Mouse (Mus musculus) testis, adult 2 months (tissue): ENCODE measurements around the gene Rab15.

Source experiments
- CTCF ChIP-seq: fragments of 200-500 bp; IDR thresholded peaks from 2 replicates; pipeline ENCODE4 v1.5.1; 2012; ENCODE audit warnings: low read depth, mild to moderate bottlenecking, inconsistent platforms, low read length, moderate library complexity; ENCODE audit not compliant: control insufficient read depth, insufficient read depth, insufficient replicate concordance
- POLR2A ChIP-seq: fragments of 200-500 bp; IDR thresholded peaks from 2 replicates; pipeline ENCODE4 v1.6.1; 2012; ENCODE audit warnings: low read depth, mild to moderate bottlenecking, inconsistent platforms, low read length, moderate library complexity; ENCODE audit not compliant: control insufficient read depth

DNA sequence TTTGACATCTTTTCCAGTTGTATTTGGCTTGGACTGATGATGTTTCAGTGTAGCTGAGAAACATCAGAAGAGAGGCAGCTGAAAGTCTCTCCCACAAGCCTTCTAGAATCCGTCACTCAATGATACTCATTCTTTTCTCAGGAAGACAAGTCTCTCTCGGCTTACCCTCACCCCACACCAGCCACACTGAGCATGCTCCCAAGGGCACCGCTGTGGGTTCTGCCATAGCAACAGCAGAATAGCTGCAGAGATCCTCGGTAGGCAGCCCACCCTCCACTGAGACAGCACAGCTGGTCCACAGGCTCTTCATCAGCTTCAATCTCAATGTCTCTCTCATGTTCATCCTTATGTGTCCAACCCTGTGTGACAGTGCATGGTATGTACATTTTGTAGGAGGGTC lies 2.6 kb upstream of the Rab15 start:
- TF ChIP-seq CTCF (no peak), POLR2A (no peak)
